Mouse (Mus musculus) A20 (cell line): ENCODE measurements around the gene Pacsin2.

Experiments used
- DNase-seq: peaks from one replicate; pipeline ENCODE4 v3.0.0-alpha.2; 2011; ENCODE audit warnings: low read depth, low spot score

Gene Pacsin2

GRCm38 (mm10) chr15:83332373-83332772 lies 132.0 kb downstream of the Pacsin2 start:
- DNase-seq, result peak; percentile 36

GRCm38 (mm10) chr15:83328952-83329351 lies 135.5 kb downstream of the Pacsin2 start:
- no peak for DNase-seq
